Mouse (Mus musculus): ENCODE measurements around the gene Abca13.

Abca13 gene

GRCm38 (mm10) chr11:9705190-9705589 lies 513.4 kb downstream of the Abca13 start:
- no peak for DNase-seq (ENCODE audit: low spot score)

GRCm38 (mm10) chr11:9727810-9728490 lies 536.2 kb downstream of the Abca13 start:
- DNase-seq (ENCODE audit: low spot score), result no peak

DNA sequence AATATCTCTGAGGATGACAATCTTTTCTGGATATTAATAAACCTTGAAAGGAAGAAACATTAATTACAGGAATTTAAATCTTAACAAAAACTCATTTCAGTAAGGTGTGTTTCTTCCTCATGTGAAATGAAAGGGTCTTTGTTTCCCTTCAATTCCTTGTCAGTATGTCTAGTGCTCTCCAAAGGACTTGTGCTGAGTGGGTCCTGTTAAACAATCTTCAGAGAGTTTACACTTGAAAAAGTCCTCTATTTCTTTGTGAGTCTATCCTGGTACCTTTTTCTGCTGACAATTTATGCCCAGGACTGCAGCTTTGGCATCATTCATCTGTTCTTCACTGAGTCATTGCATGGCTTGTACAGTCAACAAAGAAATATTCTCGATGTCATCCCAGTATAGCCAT lies 539.6 kb downstream of the Abca13 start:
- no peak for DNase-seq (ENCODE audit: low spot score)
